Mouse (Mus musculus) lung, embryonic 16.5 days (tissue): Measurements from ENCODE around the gene Akr1b10. TPM values are rescaled to one million over a fixed set of nuclear protein-coding genes. Genes with fewer than 3 reads are reported as not detected.
"Not testable (repeated sequence)": the region's sequence is repeated elsewhere in the genome, so short reads cannot be mapped to it uniquely, and the experiment has no call there.

Experiments
- ATAC-seq: fragments of 200-750 bp; cut with Nextera tagmentation; 2 replicates; pipeline ENCODE4 v1.8.0; 2017; ENCODE audit warnings: low read depth, mild to moderate bottlenecking, moderate library complexity
- H3K27ac ChIP-seq: fragments of 300-500 bp; sonication (generic); 2 replicates; pipeline ENCODE4 v1.5.1; 2014; ENCODE audit warnings: mild to moderate bottlenecking, control low read depth, low read length
- H3K27me3 ChIP-seq: fragments of 300-500 bp; sonication (generic); 2 replicates; pipeline ENCODE4 v1.6.1; 2014; ENCODE audit warnings: low read depth, low read length, mixed read lengths; ENCODE audit not compliant: control insufficient read depth, insufficient read depth
- H3K36me3 ChIP-seq: fragments of 300-500 bp; sonication (generic); 2 replicates; pipeline ENCODE4 v1.6.1; 2014; ENCODE audit warnings: low read length; ENCODE audit not compliant: control insufficient read depth, insufficient read depth
- H3K4me1 ChIP-seq: fragments of 300-500 bp; sonication (generic); replicated peaks from 2 replicates; pipeline ENCODE4 v1.6.1; 2014; ENCODE audit warnings: low read length, mixed read lengths; ENCODE audit not compliant: control insufficient read depth, insufficient read depth
- H3K4me2 ChIP-seq: fragments of 300-500 bp; sonication (generic); 2 replicates; pipeline ENCODE4 v1.6.1; 2014; ENCODE audit warnings: low read depth, low read length, control low read depth
- H3K4me3 ChIP-seq: fragments of 300-500 bp; sonication (generic); 2 replicates; pipeline ENCODE4 v1.5.1; 2014; ENCODE audit warnings: mild to moderate bottlenecking, low read length, control low read depth
- H3K9ac ChIP-seq: fragments of 300-500 bp; sonication (generic); 2 replicates; pipeline ENCODE4 v1.6.1; 2014; ENCODE audit warnings: low read length, control low read depth
- H3K9me3 ChIP-seq: fragments of 300-500 bp; sonication (generic); 2 replicates; pipeline ENCODE4 v1.6.1; 2016; ENCODE audit warnings: low read length; ENCODE audit not compliant: control insufficient read depth
- WGBS: fragments of 180-500 bp; shearing (Covaris S2); extraction: QIAGEN DNeasy Blood & Tissue Kit; methylation state at CpG from one replicate; pipeline ENCODE4 v1.1.7; 2014; 5-methylcytosine and 5-hydroxymethylcytosine counted together
- polyA plus RNA-seq: library from polyadenylated mRNA; unstranded; fragments of >200 nt; fragmentation: Nextera tagmentation; extraction: Ambion mirVana; gene quantifications from 2 replicates; pipeline ENCODE4 v1.2.1, GENCODE M21; 2015

Gene Akr1b10
- polyA plus RNA-seq, 1 experiment from 2014 or later, result 25.3 TPM

GRCm38 (mm10) chr6:34398431-34398830 is 14.4 kb downstream of the Akr1b10 start:
- no peak overlapping the region for H3K27ac ChIP-seq
- ATAC-seq, result no peak

GRCm38 (mm10) chr6:34399606-34400220 is 15.7 kb downstream of the Akr1b10 start:
- Histone ChIP-seq H3K27me3 (no peaks in the 10 kb centered on the region), H3K27ac (no peak overlapping the region), H3K4me3 (no peak overlapping the region), H3K4me2 (no peak overlapping the region), H3K9me3 (no peaks in the 10 kb centered on the region), H3K9ac (no peak overlapping the region), H3K36me3 (no peaks in the 10 kb centered on the region), H3K4me1 (no peaks in the 10 kb centered on the region)
- ATAC-seq, result no peak
- WGBS, result 77% methylated on average over 13 of the region's 13 CpGs

More at GRCm38 (mm10) chr6:34398431-34398830, 14.4 kb downstream of the Akr1b10 start:
- no peaks in the 10 kb centered on the region for H3K4me1 ChIP-seq
- H3K36me3 ChIP-seq, result no peaks in the 10 kb centered on the region
- H3K9me3 ChIP-seq, result no peaks in the 10 kb centered on the region
- H3K4me3 ChIP-seq, result no peak overlapping the region
- H3K9ac ChIP-seq, result no peak overlapping the region
- H3K27me3 ChIP-seq, result no peaks in the 10 kb centered on the region
- H3K4me2 ChIP-seq, result no peak overlapping the region
- 88% methylated on average over 6 of the region's 6 CpGs for WGBS

- WGBS, result 74% methylated on average over 2 of the region's 2 CpGs
- no peaks in the 10 kb centered on the region for H3K27me3 ChIP-seq
Measured at GRCm38 (mm10) chr6:34400696-34401095, 16.7 kb downstream of the Akr1b10 start.

GRCm38 (mm10) chr6:34406746-34407145 is 22.7 kb downstream of the Akr1b10 start:
- H3K4me3 ChIP-seq, result no peak overlapping the region
- H3K9ac ChIP-seq, result no peak overlapping the region
- H3K4me2 ChIP-seq, result no peak overlapping the region
- no peak for ATAC-seq
- no peak overlapping the region; the same call in 1 of the 2 replicates for H3K27ac ChIP-seq
- no peaks in the 10 kb centered on the region for H3K27me3 ChIP-seq
- 74% methylated on average over 4 of the region's 4 CpGs for WGBS
- H3K9me3 ChIP-seq, result peaks cover 5% of the 10 kb centered on the region; the same call in 1 of the 2 replicates
- H3K4me1 ChIP-seq, result peaks cover 3% of the 10 kb centered on the region; the same call in 1 of the 2 replicates
- H3K36me3 ChIP-seq, result no peaks in the 10 kb centered on the region

More at GRCm38 (mm10) chr6:34400696-34401095, 16.7 kb downstream of the Akr1b10 start:
- no peak overlapping the region for H3K9ac ChIP-seq
- ATAC-seq, result no peak
- H3K27ac ChIP-seq, result no peak overlapping the region
- no peak overlapping the region for H3K4me2 ChIP-seq
- no peaks in the 10 kb centered on the region for H3K36me3 ChIP-seq
- H3K9me3 ChIP-seq, result no peaks in the 10 kb centered on the region
- H3K4me1 ChIP-seq, result no peaks in the 10 kb centered on the region
- H3K4me3 ChIP-seq, result no peak overlapping the region

- Histone ChIP-seq H3K27me3 (no peaks in the 10 kb centered on the region), H3K4me3 (no peak overlapping the region), H3K9me3 (peaks cover 5% of the 10 kb centered on the region; the same call in 1 of the 2 replicates), H3K27ac (peak overlapping the region; percentile 65), H3K9ac (no peak overlapping the region), H3K4me2 (no peak overlapping the region), H3K36me3 (no peaks in the 10 kb centered on the region), H3K4me1 (peaks cover 3% of the 10 kb centered on the region; the same call in 1 of the 2 replicates)
- WGBS, result 52% methylated on average over 10 of the region's 10 CpGs
- ATAC-seq, result no peak
Measured at GRCm38 (mm10) chr6:34407403-34407802, 23.4 kb downstream of the Akr1b10 start.

- Histone ChIP-seq H3K9me3 (peaks cover 2% of the 10 kb centered on the region; the same call in 1 of the 2 replicates), H3K4me1 (peaks cover 3% of the 10 kb centered on the region; the same call in 1 of the 2 replicates), H3K4me2 (no peak within 1 kb of the TSS), H3K27me3 (no peaks in the 10 kb centered on the region), H3K27ac (no peak within 1 kb of the TSS), H3K9ac (no peak within 1 kb of the TSS), H3K36me3 (no peaks in the 10 kb centered on the region), H3K4me3 (no peak within 1 kb of the TSS)
- ATAC-seq, result no peak
- WGBS, result 46% methylated on average over 6 of the region's 6 CpGs
Measured at GRCm38 (mm10) chr6:34412023-34412422, 28.0 kb downstream of the Akr1b10 start, which contains the start of gene Akr1b7. Akr1b7 (plus strand) TSS chr6:34412334.

- H3K9ac ChIP-seq, result no peak overlapping the region
- 76% methylated on average over 1 of the region's 1 CpGs for WGBS
- H3K36me3 ChIP-seq, result no peaks in the 10 kb centered on the region
- no peaks in the 10 kb centered on the region for H3K4me1 ChIP-seq
- no peaks in the 10 kb centered on the region for H3K27me3 ChIP-seq
- ATAC-seq, result no peak
- H3K4me3 ChIP-seq, result no peak overlapping the region
- no peak overlapping the region for H3K27ac ChIP-seq
- H3K9me3 ChIP-seq, result peaks cover 2% of the 10 kb centered on the region; the same call in 1 of the 2 replicates
- H3K4me2 ChIP-seq, result no peak overlapping the region
Measured at GRCm38 (mm10) chr6:34412688-34413087, 28.7 kb downstream of the Akr1b10 start.

- not testable (repeated sequence) for H3K9ac ChIP-seq, H3K27me3 ChIP-seq, H3K36me3 ChIP-seq
Measured at GRCm38 (mm10) chr6:34413386-34413785, 29.4 kb downstream of the Akr1b10 start.

GRCm38 (mm10) chr6:34416521-34416920 is 32.5 kb downstream of the Akr1b10 start:
- no peaks in the 10 kb centered on the region for H3K9me3 ChIP-seq
- ATAC-seq, result no peak
- no peak overlapping the region for H3K27ac ChIP-seq
- H3K36me3 ChIP-seq, result no peaks in the 10 kb centered on the region
- 88% methylated on average over 2 of the region's 2 CpGs for WGBS
- H3K4me2 ChIP-seq, result no peak overlapping the region
- H3K4me1 ChIP-seq, result no peaks in the 10 kb centered on the region
- H3K4me3 ChIP-seq, result no peak overlapping the region
- no peak overlapping the region for H3K9ac ChIP-seq
- H3K27me3 ChIP-seq, result no peaks in the 10 kb centered on the region

More at GRCm38 (mm10) chr6:34413386-34413785, 29.4 kb downstream of the Akr1b10 start:
- H3K27ac ChIP-seq, H3K9me3 ChIP-seq, ATAC-seq, H3K4me1 ChIP-seq, H3K4me3 ChIP-seq, H3K4me2 ChIP-seq: not testable (repeated sequence)
- WGBS, result 29% methylated on average over 1 of the region's 1 CpGs
